Mouse (Mus musculus) neutrophil, adult 5-6 weeks (primary cell): ENCODE measurements around the gene Smc4. TPM values are rescaled to one million over a fixed set of nuclear protein-coding genes. Genes with fewer than 3 reads are reported as not detected.

Experiments used
- ATAC-seq: fragments of 151-379, 151-347 bp; 2 replicates; pipeline ENCODE4 v1.8.0; 2017; ENCODE audit warnings: mild to moderate bottlenecking, moderate TSS enrichment; ENCODE audit not compliant: insufficient number of reproducible peaks, poor library complexity, low FRiP score, severe bottlenecking; ENCODE audit errors: extremely low read depth
- total RNA-seq: library from RNA; stranded (forward); fragments of 200-1000 nt; gene quantifications from 2 replicates; pipeline ENCODE4 v1.2.3, GENCODE M21; 2017

The Smc4 gene
- total RNA-seq, 1 experiment from 2014 or later, result 355 TPM

DNA sequence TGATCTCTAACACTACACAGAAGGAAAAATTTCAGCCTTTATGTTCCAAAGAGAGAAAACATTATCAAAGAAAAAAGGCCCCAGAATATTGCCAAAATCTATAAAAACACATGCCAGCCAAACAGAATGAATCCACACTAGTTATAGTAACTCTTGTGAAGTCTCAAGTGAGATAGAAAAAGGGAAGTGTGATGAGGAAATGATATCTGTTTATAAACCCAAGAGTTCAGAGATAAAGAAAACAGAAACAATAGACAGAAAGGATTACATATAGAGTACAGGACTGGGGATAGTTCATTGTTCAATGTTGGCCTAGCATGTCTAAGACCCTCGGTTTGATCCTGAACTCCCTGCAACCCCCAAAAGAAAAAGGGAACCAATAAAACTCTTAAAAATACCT is 58.2 kb downstream of the Smc4 start:
- no peak for ATAC-seq

DNA sequence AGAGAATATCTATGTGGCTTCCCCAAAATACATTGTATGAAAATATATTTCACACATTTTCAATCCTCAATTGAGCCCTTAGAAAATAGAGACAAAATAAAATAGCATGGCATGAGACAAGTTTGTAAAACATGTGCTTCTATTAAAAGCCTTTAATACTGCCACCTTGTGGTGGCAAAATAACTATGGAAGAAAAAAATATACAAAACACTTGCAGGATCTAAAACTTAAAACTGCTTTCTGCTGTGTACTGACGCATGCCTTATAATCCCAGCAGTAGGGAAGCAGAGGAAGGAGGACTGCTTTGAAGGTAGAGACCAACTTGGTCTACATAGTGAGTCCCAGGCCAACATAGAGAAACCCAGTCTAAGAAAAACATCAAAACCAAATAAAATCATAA is 59.5 kb downstream of the Smc4 start:
- no peak for ATAC-seq

Other genes starting within 250 kb of the Smc4 start
- gene 1110032F04Rik, start 135.2 kb upstream of the Smc4 start, total RNA-seq, result 0.25 and 0.47 TPM in 2 replicates
- gene Ift80, start 168 bp upstream of the Smc4 start, total RNA-seq, result 29.7 and 30.4 TPM in 2 replicates
- gene Trim59, start 40.0 kb downstream of the Smc4 start, total RNA-seq, result 29.9 and 34.7 TPM in 2 replicates
- gene Kpna4, start 122.4 kb downstream of the Smc4 start, total RNA-seq, result 127 and 158 TPM in 2 replicates
- not detected in 2 replicates for gene Arl14, start 217.7 kb downstream of the Smc4 start, total RNA-seq